Mouse (Mus musculus): ENCODE measurements around the gene Ipmk. TPM values are rescaled to one million over a fixed set of nuclear protein-coding genes. Genes with fewer than 3 reads are reported as not detected.

The Ipmk gene
- 13.5 and 14.6 TPM in 2 replicates for polyA plus RNA-seq (2015; fragmentation: Nextera tagmentation; extraction: Ambion mirVana)

- H3K27me3 ChIP-seq (replicated peaks) = no peaks in the 10 kb centered on the region
- H3K4me3 ChIP-seq (replicated peaks) = peak within 1 kb of the TSS; percentile 91
- peak within 1 kb of the TSS; percentile 89 for H3K27ac ChIP-seq
- peaks cover 8% of the 10 kb centered on the region; the same call in 1 of the 2 replicates for H3K36me3 ChIP-seq
- peak; percentile 89 for ATAC-seq (ENCODE audit: insufficient read depth, low FRiP score, low read depth)
- WGBS = 1% methylated on average over 46 of the region's 49 CpGs
- peak within 1 kb of the TSS; percentile 87 for H3K9ac ChIP-seq
- H3K4me1 ChIP-seq = peaks cover 19% of the 10 kb centered on the region
- H3K9me3 ChIP-seq = no peaks in the 10 kb centered on the region
- H3K4me2 ChIP-seq = peak within 1 kb of the TSS; percentile 92
These were observed at the start of gene Ipmk for GRCm38 (mm10) chr10:71347509-71347949. Gene Ipmk, plus strand, starts transcription at chr10:71347763.

DNA sequence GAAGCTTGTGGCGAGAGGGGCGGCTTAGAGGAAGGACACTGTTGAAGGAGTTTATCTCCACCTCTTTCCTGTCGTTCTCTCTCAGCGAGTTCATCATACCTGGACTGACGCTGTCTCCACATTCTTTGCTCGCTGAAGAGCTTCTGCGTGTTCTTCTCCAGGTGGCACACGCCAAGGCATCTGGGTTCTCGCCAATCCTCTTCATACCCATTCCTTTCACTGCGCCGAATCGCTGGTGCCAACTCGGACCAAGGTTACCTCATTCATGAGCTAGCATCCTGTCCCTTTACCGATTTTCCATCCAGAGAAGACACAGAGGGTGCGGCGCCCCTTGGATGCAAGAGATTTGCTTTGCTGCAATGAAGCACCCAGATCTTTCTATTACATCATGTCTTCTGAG lies 47.4 kb upstream of the Ipmk start:
- ATAC-seq (ENCODE audit: insufficient read depth, low FRiP score, low read depth) = no peak
- WGBS = 67% methylated on average over 16 of the region's 16 CpGs
- Histone ChIP-seq H3K4me3 (replicated peaks) (no peak overlapping the region), H3K27me3 (replicated peaks) (no peaks in the 10 kb centered on the region), H3K27ac (no peak overlapping the region), H3K4me1 (no peaks in the 10 kb centered on the region), H3K36me3 (no peaks in the 10 kb centered on the region), H3K9me3 (no peaks in the 10 kb centered on the region), H3K4me2 (no peak overlapping the region), H3K9ac (no peak overlapping the region)

DNA sequence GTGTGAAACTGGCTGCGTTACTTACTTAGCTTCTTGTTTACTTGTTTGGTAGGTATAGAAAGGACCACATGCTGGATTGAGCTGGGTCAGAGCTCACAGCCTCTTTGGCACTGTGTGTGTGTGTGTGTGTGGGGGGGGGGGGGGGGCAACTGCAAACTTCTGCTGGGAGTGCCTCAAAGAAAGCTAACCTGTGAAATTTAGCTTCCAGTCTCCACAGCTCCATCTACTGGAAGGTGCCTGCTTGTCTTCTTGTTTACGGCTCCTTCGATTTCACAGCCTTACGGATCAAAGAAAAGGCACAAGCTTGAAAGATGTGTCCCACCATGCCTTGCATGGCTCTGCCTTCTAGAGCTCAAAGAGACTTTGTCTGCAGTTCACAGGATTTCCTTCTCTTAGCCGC lies 45.1 kb upstream of the Ipmk start:
- 17% methylated on average over 5 of the region's 5 CpGs for WGBS
- ATAC-seq (ENCODE audit: insufficient read depth, low FRiP score, low read depth) = no peak

GRCm38 (mm10) chr10:71306190-71306589 lies 41.4 kb upstream of the Ipmk start:
- no peaks in the 10 kb centered on the region for H3K36me3 ChIP-seq
- no peaks in the 10 kb centered on the region for H3K27me3 ChIP-seq (replicated peaks)
- WGBS = 13% methylated on average over 6 of the region's 6 CpGs
- H3K4me1 ChIP-seq = no peaks in the 10 kb centered on the region
- no peak for ATAC-seq (ENCODE audit: insufficient read depth, low FRiP score, low read depth)
- peak overlapping the region; percentile 16; the same call in 1 of the 2 replicates for H3K4me3 ChIP-seq (replicated peaks)
- no peak overlapping the region for H3K9ac ChIP-seq
- no peaks in the 10 kb centered on the region for H3K9me3 ChIP-seq
- H3K27ac ChIP-seq = no peak overlapping the region
- peak overlapping the region; percentile 42 for H3K4me2 ChIP-seq

More for the DNA sequence above, 45.1 kb upstream of the Ipmk start:
- Histone ChIP-seq H3K4me2 (no peak overlapping the region), H3K4me3 (replicated peaks) (no peak overlapping the region), H3K9me3 (no peaks in the 10 kb centered on the region), H3K27me3 (replicated peaks) (no peaks in the 10 kb centered on the region), H3K27ac (no peak overlapping the region), H3K36me3 (no peaks in the 10 kb centered on the region), H3K9ac (no peak overlapping the region), H3K4me1 (no peaks in the 10 kb centered on the region)

DNA sequence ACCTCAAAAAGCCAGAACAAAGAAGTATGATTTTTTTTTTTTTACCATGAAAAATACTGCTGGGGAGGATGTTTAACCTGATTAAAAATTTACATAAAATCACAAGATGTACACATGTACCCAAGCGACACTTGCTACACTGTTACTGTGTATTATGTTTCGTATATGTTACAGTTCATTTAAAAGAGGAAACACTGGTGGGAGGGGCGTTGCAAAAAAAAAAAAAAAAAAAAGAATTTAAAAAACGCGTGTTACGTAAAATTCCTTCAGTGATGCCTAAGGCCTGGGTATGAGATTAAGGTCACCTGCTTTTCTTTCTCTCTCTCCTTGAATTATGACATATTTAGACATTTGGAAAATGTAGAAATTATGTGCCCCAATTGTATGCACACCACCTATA lies 40.8 kb upstream of the Ipmk start:
- no peak overlapping the region; the same call in 1 of the 2 replicates for H3K4me2 ChIP-seq
- no peak overlapping the region for H3K27ac ChIP-seq
- H3K4me3 ChIP-seq (replicated peaks) = no peak overlapping the region
- H3K9me3 ChIP-seq = no peaks in the 10 kb centered on the region
- H3K36me3 ChIP-seq = no peaks in the 10 kb centered on the region
- no peak overlapping the region for H3K9ac ChIP-seq
- no peak for ATAC-seq (ENCODE audit: insufficient read depth, low FRiP score, low read depth)
- no peaks in the 10 kb centered on the region for H3K4me1 ChIP-seq
- WGBS = 72% methylated on average over 6 of the region's 6 CpGs
- H3K27me3 ChIP-seq (replicated peaks) = no peaks in the 10 kb centered on the region

DNA sequence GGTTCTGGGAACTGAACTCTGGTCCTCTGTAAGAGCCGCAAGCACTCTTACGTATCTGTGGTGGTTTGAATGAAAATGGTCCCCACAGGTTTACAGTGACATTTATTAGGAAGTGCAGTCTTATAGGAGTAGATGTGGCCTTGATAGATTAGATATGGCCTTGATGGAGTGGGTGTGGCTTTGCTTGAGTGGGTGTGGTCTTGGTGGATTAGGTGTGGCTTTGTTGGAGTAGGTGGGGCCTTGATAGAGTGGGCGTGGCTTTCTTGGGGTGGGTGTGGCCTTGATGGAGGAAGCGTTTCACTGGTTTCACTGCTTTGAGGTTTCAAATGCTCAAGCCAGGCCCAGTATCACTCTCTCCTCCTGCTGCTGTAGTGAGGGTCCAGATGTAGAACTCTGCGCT lies 39.4 kb upstream of the Ipmk start:
- Histone ChIP-seq H3K27me3 (replicated peaks) (no peaks in the 10 kb centered on the region), H3K4me3 (replicated peaks) (no peak overlapping the region), H3K4me2 (no peak overlapping the region), H3K36me3 (no peaks in the 10 kb centered on the region), H3K4me1 (no peaks in the 10 kb centered on the region), H3K9ac (no peak overlapping the region), H3K27ac (no peak overlapping the region), H3K9me3 (no peaks in the 10 kb centered on the region)
- no peak for ATAC-seq (ENCODE audit: insufficient read depth, low FRiP score, low read depth)
- 87% methylated on average over 5 of the region's 5 CpGs for WGBS

- no peak for ATAC-seq (ENCODE audit: insufficient read depth, low FRiP score, low read depth)
- Histone ChIP-seq H3K36me3 (no peaks in the 10 kb centered on the region), H3K27ac (no peak overlapping the region), H3K4me2 (no peak overlapping the region), H3K27me3 (replicated peaks) (no peaks in the 10 kb centered on the region), H3K4me1 (no peaks in the 10 kb centered on the region), H3K9me3 (no peaks in the 10 kb centered on the region), H3K4me3 (replicated peaks) (no peak overlapping the region), H3K9ac (no peak overlapping the region)
- whole genome bisulfite sequencing = 47% methylated on average over 3 of the region's 3 CpGs
These were observed 37.3 kb upstream of the Ipmk start for GRCm38 (mm10) chr10:71310288-71310687.

DNA sequence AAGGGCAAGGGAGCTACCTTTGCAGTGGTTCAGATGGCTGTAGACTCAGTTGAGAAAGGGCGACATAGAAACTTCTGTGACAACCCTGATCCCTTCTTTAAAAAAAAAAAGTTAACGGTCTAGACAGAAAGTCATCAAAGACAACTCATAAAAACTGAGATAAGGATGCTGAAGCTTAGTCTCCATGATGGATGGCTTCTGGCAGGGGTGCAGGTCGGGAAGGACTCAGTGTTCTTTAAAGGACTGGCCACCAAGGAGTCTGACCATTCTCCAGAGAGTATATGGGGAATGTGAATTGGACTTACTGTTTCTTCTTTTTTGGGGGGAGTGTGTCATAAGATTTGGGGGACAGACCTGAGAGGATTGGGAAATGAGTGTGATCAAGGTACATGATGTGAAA lies 33.0 kb upstream of the Ipmk start:
- no peaks in the 10 kb centered on the region for H3K27me3 ChIP-seq (replicated peaks)
- WGBS = 72% methylated on average over 3 of the region's 3 CpGs
- H3K4me2 ChIP-seq = no peak overlapping the region
- no peak overlapping the region for H3K4me3 ChIP-seq (replicated peaks)
- no peak overlapping the region for H3K9ac ChIP-seq
- H3K36me3 ChIP-seq = no peaks in the 10 kb centered on the region
- H3K4me1 ChIP-seq = no peaks in the 10 kb centered on the region
- H3K9me3 ChIP-seq = no peaks in the 10 kb centered on the region
- H3K27ac ChIP-seq = no peak overlapping the region
- ATAC-seq (ENCODE audit: insufficient read depth, low FRiP score, low read depth) = no peak

DNA sequence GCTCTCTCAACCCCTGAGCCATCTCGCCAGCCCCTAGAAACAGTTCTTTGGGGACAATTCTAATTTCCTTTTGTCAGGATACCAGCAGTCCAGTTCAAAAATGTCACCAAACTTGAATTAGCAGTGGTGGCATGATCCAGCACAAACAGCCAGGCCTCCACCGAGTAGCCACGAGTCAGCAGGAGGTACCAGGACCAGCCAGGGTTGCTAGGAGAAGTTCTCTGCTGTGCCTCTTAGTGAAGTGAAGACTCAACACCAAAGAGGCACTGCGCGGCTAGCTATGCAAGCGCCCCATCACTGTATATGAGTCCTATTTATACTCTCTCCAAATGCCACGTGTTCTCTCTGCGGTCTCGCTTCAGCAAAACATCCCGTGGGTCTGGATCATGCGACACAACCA lies 31.5 kb upstream of the Ipmk start:
- Histone ChIP-seq H3K4me3 (replicated peaks) (no peak overlapping the region), H3K9me3 (no peaks in the 10 kb centered on the region), H3K27ac (no peak overlapping the region), H3K27me3 (replicated peaks) (no peaks in the 10 kb centered on the region), H3K9ac (no peak overlapping the region), H3K4me2 (no peak overlapping the region), H3K36me3 (no peaks in the 10 kb centered on the region), H3K4me1 (no peaks in the 10 kb centered on the region)
- 72% methylated on average over 11 of the region's 11 CpGs for WGBS
- ATAC-seq (ENCODE audit: insufficient read depth, low FRiP score, low read depth) = no peak

GRCm38 (mm10) chr10:71316497-71316896 lies 31.1 kb upstream of the Ipmk start:
- WGBS = 70% methylated on average over 7 of the region's 7 CpGs
- Histone ChIP-seq H3K9me3 (no peaks in the 10 kb centered on the region), H3K27me3 (replicated peaks) (no peaks in the 10 kb centered on the region), H3K4me1 (no peaks in the 10 kb centered on the region), H3K9ac (no peak overlapping the region), H3K36me3 (no peaks in the 10 kb centered on the region), H3K4me3 (replicated peaks) (no peak overlapping the region), H3K4me2 (no peak overlapping the region), H3K27ac (no peak overlapping the region)
- ATAC-seq (ENCODE audit: insufficient read depth, low FRiP score, low read depth) = no peak

- peak; percentile 14; the same call in 1 of the 2 replicates for ATAC-seq (ENCODE audit: insufficient read depth, low FRiP score, low read depth)
- 77% methylated on average over 8 of the region's 8 CpGs for WGBS
These were observed 23.9 kb upstream of the Ipmk start for GRCm38 (mm10) chr10:71323669-71324068.

DNA sequence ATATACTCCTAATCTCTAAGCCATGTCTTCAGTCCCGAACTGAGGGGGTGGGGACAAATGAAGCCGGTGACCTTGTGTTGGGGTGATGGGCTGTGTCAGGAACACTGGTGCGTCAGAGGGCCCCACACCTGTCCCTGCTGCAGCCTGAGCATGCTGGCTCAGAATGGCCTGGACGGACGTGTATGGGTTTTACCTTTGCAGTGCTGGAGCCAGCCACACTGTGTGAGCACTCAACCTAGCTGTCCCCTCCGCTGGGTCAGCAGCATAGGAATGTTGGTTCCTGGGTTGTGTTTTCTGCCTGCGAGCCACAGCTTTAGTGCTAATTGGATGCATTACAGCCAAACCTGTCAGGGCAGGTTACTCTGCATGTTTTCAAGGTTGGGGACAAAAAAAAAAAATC lies 21.4 kb upstream of the Ipmk start:
- no peak overlapping the region for H3K27ac ChIP-seq
- H3K36me3 ChIP-seq = peaks cover 10% of the 10 kb centered on the region
- no peak overlapping the region for H3K4me3 ChIP-seq (replicated peaks)
- 67% methylated on average over 7 of the region's 7 CpGs for WGBS
- H3K27me3 ChIP-seq (replicated peaks) = no peaks in the 10 kb centered on the region
- no peak for ATAC-seq (ENCODE audit: insufficient read depth, low FRiP score, low read depth)
- no peaks in the 10 kb centered on the region for H3K9me3 ChIP-seq
- no peaks in the 10 kb centered on the region for H3K4me1 ChIP-seq
- H3K4me2 ChIP-seq = no peak overlapping the region
- no peak overlapping the region for H3K9ac ChIP-seq

More at GRCm38 (mm10) chr10:71323669-71324068, 23.9 kb upstream of the Ipmk start:
- Histone ChIP-seq H3K9ac (no peak overlapping the region), H3K4me2 (no peak overlapping the region), H3K36me3 (no peaks in the 10 kb centered on the region), H3K27ac (no peak overlapping the region), H3K9me3 (no peaks in the 10 kb centered on the region), H3K4me3 (replicated peaks) (no peak overlapping the region), H3K27me3 (replicated peaks) (no peaks in the 10 kb centered on the region), H3K4me1 (no peaks in the 10 kb centered on the region)

GRCm38 (mm10) chr10:71326789-71327188 lies 20.8 kb upstream of the Ipmk start:
- Histone ChIP-seq H3K36me3 (peaks cover 10% of the 10 kb centered on the region), H3K27ac (no peak overlapping the region), H3K4me3 (replicated peaks) (no peak overlapping the region), H3K4me2 (no peak overlapping the region), H3K27me3 (replicated peaks) (no peaks in the 10 kb centered on the region), H3K9me3 (no peaks in the 10 kb centered on the region), H3K4me1 (no peaks in the 10 kb centered on the region), H3K9ac (no peak overlapping the region)
- WGBS = 14% methylated on average over 7 of the region's 7 CpGs
- ATAC-seq (ENCODE audit: insufficient read depth, low FRiP score, low read depth) = no peak

All from stomach, embryonic 15.5 days (tissue).